Mouse (Mus musculus) naive thymus-derived CD4-positive, alpha-beta T cell, adult 2 months (primary cell): ENCODE results near the gene Gpr62.
A peak's percentile ranks its signal among the peaks of the same experiment; 100 is the strongest.
"Not testable (repeated sequence)": the region's sequence is repeated elsewhere in the genome, so short reads cannot be mapped to it uniquely, and the experiment has no call there.

Source experiments
- DNase-seq: peaks from one replicate; pipeline ENCODE4 v3.0.0-alpha.2; 2011; ENCODE audit warnings: low read depth

Gene Gpr62

DNA sequence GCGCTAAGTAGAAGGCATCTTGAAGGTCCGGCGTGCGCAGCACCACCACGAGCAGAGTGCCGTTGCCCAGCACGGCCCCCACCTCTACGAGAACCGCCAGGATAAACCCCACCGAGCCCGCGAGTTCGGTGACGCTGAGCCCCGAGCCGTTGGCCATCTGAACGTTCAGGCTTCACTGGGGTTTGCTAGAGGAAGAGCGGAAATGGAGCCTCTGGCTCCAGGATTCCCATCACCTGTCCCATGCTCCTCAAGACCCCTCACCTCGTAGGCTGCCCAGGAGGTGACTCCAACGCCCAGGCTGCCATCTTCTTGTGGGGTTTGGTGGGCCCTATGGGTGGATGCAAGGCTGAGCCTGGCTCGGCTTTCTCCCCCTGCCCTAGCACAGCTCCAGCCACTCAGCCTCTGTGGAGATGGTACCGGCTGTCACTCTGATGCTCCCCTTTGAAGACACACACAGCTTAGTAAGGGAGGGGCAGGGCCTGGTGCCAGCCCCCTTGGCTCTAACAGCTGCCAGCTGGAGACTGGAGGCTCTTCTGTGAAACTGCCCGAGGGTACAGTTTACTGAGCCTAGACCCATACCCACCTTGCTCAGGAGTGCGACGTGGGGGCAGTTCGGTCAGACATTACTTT lies at the start of gene Gpr62:
Gene Gpr62 (minus strand): TSS at position 368 of the 630 bp plus-strand sequence.
- no peak for DNase-seq

DNA sequence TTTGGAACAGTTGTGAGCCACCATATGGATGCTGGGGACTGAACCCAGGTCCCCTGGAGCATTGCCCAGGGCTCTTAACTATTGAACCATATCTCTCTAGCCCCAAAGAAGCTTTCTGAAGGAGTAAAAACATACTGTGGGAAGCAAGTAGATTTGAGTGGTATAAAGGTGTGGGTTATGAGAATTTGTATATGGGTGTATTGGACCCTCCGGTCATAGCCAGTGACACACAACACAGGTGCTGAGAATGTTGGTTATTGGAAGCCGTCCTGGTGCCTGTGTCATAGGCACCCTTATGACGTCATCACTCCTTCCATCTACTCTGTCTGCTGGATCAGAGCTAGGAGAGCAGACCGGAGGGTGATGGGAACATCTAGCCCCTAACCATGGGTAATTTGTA lies 48.5 kb upstream of the Gpr62 start, which contains the start of gene Iqcf5:
Gene Iqcf5 (plus strand): TSS at position 301 of the 400 bp plus-strand sequence.
- DNase-seq, result no peak

GRCm38 (mm10) chr9:106513566-106513965 lies 47.8 kb upstream of the Gpr62 start:
- DNase-seq, result no peak

DNA sequence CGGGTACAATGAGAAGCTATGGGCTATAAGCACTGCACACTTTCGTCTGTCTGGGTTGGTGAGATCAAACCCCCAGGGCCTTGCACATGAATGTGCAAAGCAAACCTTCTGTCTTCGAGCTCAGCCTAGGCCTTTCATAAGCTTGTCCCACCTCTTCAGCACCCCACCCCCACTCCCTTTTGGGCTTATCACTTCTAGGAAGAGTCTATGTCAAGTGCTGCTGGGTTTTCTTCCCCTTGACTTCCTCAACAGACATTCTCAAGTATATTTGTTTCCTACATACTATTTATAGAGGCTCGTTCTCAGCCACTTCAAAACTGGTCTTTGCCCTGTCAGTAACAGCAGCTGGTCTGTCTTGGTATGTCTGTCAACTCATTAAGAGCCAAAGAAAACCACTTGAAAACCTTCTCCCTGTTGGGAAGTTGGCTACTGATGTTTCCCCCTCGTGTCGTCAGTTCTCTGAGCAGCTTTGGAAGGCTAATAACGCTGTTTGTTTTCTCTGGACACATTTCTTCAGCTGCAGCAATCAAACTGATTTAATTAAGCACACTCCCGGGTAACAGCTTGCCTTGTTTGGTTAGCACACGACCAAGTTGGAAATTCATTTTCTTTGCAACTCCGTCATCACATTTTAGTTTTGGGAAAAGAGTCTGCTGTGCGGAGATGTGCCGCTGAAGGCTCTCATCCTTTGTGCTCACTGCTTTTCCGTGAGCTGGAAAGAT lies 47.2 kb upstream of the Gpr62 start:
- no peak for DNase-seq

- DNase-seq, result no peak
These were observed 43.6 kb upstream of the Gpr62 start for GRCm38 (mm10) chr9:106509356-106509755.

GRCm38 (mm10) chr9:106504246-106504645 lies 38.5 kb upstream of the Gpr62 start:
- DNase-seq, result no peak

GRCm38 (mm10) chr9:106501846-106502245 lies 36.1 kb upstream of the Gpr62 start:
- no peak for DNase-seq

- no peak for DNase-seq
These were observed 33.9 kb upstream of the Gpr62 start, which contains the start of gene Iqcf1 for GRCm38 (mm10) chr9:106499667-106500066. Gene Iqcf1, plus strand, starts transcription at chr9:106499967.

DNA sequence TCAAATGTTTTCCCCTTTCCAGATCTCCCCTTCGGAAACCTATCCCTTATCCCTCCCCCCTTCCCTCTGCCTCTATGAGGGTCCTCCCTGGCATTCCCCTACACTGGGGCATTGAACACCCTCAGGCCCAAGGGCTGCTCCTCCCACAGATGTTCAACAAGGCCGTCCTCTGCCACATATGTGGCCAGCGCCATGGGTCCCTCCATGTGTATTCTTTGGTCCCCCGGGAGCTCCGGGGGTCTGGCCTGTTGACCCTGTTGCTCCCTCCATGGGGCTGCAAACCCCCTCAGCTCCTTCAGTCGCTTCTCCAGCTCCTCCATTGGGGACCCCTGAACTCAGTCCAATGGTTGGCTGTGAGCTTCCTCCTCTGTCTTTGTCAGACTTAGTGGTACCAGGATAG lies 21.9 kb upstream of the Gpr62 start:
- DNase-seq, result not testable (repeated sequence)

GRCm38 (mm10) chr9:106485076-106485475 lies 19.3 kb upstream of the Gpr62 start:
- DNase-seq, result no peak

DNA sequence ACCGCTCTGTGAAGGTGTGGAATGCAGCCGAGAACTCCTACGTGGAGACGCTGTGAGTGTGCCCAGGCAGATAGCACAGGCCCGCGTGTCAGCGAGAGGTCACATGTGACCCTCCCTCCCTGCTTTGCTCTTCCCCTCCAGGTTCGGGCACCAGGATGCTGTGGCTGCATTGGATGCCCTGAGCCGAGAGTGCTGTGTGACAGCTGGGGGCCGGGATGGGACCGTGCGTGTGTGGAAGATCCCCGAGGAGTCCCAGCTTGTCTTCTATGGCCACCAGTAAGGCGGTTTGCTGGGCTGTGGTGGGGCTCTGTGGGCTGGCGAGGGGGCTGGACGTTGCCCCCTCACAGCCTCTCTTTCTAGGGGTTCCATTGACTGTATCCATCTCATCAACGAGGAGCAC lies 17.9 kb upstream of the Gpr62 start:
- no peak for DNase-seq

GRCm38 (mm10) chr9:106483136-106483535 lies 17.4 kb upstream of the Gpr62 start:
- no peak for DNase-seq

- DNase-seq, result no peak
These were observed 16.9 kb upstream of the Gpr62 start for GRCm38 (mm10) chr9:106482578-106483115.

GRCm38 (mm10) chr9:106481676-106482075 lies 15.9 kb upstream of the Gpr62 start:
- DNase-seq, result no peak

DNA sequence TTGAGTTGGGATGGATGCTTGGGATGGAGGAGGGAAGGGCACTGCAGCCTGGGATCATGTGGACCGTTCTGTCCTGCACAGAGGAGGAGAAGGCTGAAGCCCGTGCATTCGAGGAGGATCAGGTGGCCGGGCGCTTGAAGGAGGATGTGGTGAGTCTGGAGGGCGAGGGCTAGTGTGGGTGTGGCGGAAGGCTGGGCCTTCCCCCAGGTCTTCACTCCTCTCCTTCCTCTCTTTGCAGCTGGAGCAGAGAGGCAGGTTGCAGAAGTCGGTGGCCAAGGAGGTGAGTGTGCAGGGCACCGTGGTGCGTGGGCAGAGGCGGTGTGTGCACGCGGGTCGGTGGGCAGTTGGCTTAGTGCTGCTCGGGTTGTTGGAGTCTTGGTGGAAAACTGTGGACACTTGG lies 15.3 kb upstream of the Gpr62 start:
- DNase-seq, result no peak

GRCm38 (mm10) chr9:106480541-106480940 lies 14.8 kb upstream of the Gpr62 start:
- no peak for DNase-seq

GRCm38 (mm10) chr9:106478101-106478500 lies 12.4 kb upstream of the Gpr62 start:
- no peak for DNase-seq

GRCm38 (mm10) chr9:106477649-106478048 lies 11.9 kb upstream of the Gpr62 start:
- DNase-seq, result peak; percentile 41

DNA sequence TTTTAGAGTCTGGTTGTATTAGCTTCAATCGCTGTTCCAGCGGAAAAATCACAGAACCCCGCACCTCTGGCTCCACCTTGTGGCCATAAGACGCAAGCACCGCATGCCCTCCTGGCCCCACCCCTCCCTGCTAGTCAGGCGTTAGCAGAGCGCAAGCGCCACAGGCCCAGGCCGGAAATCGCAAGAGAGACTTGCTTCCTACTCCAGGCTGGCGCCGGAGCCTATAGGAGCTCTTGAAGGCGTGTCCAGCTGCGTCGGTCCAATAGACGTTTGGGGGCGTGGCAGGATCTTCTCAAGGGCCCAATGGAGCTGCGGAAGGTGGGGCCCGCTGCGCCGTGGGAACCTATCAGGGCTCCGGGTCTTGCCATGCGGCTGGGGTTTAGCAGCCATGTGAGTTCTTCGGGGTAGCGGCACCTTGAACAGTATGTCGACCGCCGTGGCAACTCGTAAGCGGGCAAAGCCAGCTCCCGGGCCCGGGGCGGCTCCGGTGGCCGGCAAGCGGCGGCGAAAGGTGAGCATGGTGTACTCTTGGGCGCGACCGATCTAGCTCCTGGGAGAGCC lies 11.3 kb upstream of the Gpr62 start, which contains the start of gene Parp3:
Gene Parp3 (minus strand): TSS at position 26 of the 561 bp plus-strand sequence.
- peak; percentile 99 for DNase-seq

DNA sequence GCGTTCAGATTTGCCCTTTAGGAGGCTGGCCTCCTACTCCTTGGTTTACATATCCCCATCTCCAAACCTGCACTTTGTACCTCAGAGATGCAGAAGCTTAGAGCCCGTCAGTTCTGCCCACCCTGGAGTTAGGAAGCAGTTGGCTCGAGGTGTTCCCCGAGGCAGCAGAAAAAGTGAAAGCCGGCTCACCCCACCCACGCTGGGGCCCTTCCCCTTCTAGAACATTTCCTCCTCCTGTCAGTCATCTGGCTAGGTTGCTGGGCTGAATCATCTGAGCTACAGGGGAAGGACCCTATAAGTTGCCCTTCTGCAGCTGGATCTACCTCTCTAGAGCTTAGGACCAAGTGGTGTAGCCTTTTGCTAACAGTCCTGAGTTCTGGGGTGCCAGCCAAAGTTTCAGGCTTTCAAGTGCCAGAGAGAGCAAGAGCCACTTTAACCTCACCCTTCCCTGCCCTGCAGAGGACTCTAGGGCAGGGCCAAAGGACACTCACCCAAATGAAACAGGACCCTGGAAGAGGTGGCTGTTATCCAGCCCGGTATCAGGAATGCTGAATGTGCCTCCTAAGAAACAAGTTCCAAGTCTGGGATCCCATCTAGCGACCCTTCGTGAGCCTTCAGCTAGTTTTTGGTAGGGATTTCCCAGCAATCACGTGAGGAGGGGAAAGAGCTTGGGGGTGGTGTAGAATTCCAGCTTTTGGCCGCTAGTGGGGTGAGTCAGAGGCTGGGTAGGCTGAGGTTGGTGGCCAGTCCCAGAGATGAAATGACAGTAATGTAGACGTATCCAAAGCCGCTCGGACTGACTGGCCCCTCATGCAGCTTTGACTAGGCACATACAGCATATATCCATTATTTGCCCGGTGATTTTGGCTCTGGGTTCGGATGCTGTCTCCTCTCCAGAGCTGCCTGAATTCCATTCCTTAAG lies 10.5 kb upstream of the Gpr62 start:
- peak; percentile 76 for DNase-seq

- DNase-seq, result no peak
These were observed 9.9 kb upstream of the Gpr62 start, which contains the start of gene Rrp9 for GRCm38 (mm10) chr9:106475663-106476001. Gene Rrp9, plus strand, starts transcription at chr9:106475963.

DNA sequence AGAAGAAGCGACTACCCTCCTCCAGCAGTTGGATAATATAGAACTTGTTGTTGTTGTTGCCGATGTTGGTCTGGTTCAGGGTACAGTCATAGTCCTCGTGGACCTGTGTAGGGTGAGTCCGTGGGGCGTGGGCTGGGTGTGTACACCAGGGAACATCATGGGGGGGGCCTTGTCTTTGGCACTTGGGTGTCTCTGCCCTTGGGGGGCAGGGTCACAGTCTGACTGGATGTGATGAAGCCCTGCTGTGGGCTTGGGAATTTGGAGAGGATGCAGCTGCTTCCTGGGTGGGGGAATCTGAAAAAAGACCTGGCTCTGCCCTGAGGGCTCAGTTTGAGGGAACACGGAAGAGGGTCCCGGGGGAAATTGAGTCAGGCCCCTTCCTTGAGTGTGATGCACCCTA lies 9.3 kb upstream of the Gpr62 start:
- DNase-seq, result no peak
